Comparison of ENCODE assay signal across 23 mouse cellular contexts in the genomic region with DNA sequence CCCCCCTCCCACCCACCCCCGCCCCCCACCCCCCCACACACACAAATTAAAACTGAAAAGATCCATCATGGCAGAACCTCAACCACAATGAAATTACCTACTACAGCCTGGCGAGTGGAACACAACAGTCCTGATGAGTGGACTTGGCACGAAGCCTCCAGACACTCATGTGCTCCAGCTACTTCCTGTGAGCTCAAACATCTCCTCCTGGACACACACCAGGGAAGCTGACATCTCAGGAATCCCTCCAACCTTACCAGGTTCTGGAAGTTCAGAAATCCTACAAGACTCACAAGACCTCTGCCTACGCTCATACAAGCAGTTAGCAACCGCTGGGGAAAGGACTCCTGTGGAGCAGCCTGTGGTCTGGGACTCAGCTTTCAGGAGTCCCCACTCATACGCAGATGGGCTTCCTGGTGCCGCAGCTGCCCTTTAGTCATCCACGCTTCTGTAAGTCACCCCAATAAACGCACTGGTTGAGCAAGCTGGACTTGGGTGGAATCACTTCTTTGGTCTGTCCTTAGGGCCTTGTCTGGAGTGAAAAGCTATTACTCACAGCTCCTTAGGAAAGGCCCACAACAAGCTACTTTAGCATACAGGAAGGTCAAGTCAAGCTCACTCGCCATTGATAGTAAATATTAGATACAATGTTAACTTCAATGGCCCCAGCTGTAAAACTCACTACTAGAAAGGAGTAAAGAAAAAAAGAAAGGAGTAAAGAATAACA. TPM values are rescaled to one million over a fixed set of nuclear protein-coding genes. Genes with fewer than 3 reads are reported as not detected.
A peak's percentile ranks its signal among the peaks of the same experiment; 100 is the strongest.
DNase-seq lines count a peak whose midpoint lies in the region; ATAC-seq and TF ChIP-seq lines count a peak whose summit lies in the region.
"Had no signal": no experiment of that assay in that cellular context is flagged by ENCODE, and none has a peak within 500 bp of the region (broad histone marks: within the 10 kb centered on the region; RNA-seq: fewer than 3 reads in every experiment).

No protein-coding gene starts in this region.

- H3K4me1 ChIP-seq in intestine, embryonic 16.5 days (ENCODE audit: control insufficient read depth, insufficient read depth, low read length), result no peaks in the 10 kb centered on the region
- no peaks in the 10 kb centered on the region; the same call in 1 of the 2 replicates for H3K4me1 ChIP-seq in intestine, embryonic 15.5 days (replicated peaks)
- H3K4me1 ChIP-seq in bone marrow macrophage, adult 2 months (ENCODE audit: control insufficient read depth, insufficient read depth, low read length), result peaks cover 57% of the 10 kb centered on the region
- no peaks in the 10 kb centered on the region for H3K4me1 ChIP-seq in liver, postnatal 0 days (ENCODE audit: insufficient read depth)
- H3K4me1 ChIP-seq: embryonic facial prominence, embryonic 15.5 days; hindbrain, embryonic 12.5 days; limb, embryonic 13.5 days; midbrain, embryonic 13.5 days; neural tube, embryonic 13.5 days had no signal

- no peak overlapping the region for H3K4me3 ChIP-seq in intestine, embryonic 16.5 days (ENCODE audit: low read length)
- H3K4me3 ChIP-seq in intestine, embryonic 15.5 days (replicated peaks), result no peak overlapping the region
- H3K4me3 ChIP-seq in bone marrow macrophage, adult 2 months (ENCODE audit: insufficient read depth, low read length), result peak overlapping the region; percentile 15; the same call in 1 of the 2 replicates
- no peak overlapping the region for H3K4me3 ChIP-seq in liver, postnatal 0 days (ENCODE audit: low read depth, low read length)
- H3K4me3 ChIP-seq: embryonic facial prominence, embryonic 15.5 days; gastrocnemius, adult 2 months; heart, embryonic 12.5 days; hindbrain, embryonic 12.5 days; limb, embryonic 13.5 days; liver, embryonic 15.5 days; midbrain, embryonic 13.5 days; neural tube, embryonic 13.5 days had no signal

- no peak for TF ChIP-seq POLR2A in bone marrow macrophage, adult 2 months (IDR thresholded peaks at IDR 0.05; ENCODE audit: borderline replicate concordance, low read depth, low read length)

- no peak for TF ChIP-seq CTCF in bone marrow macrophage, adult 2 months (IDR thresholded peaks at IDR 0.05; ENCODE audit: low read depth, low read length)
- TF ChIP-seq CTCF in liver, postnatal 0 days (IDR thresholded peaks at IDR 0.05; ENCODE audit: low read depth), result no peak

- no peak overlapping the region for H3K9ac ChIP-seq in intestine, embryonic 16.5 days (ENCODE audit: low read depth, low read length)
- no peak overlapping the region for H3K9ac ChIP-seq in intestine, embryonic 15.5 days
- no peak overlapping the region for H3K9ac ChIP-seq in liver, postnatal 0 days (replicated peaks)
- H3K9ac ChIP-seq: embryonic facial prominence, embryonic 15.5 days; heart, embryonic 12.5 days; hindbrain, embryonic 12.5 days; limb, embryonic 13.5 days; liver, embryonic 15.5 days; midbrain, embryonic 13.5 days; neural tube, embryonic 13.5 days had no signal

- H3K27ac ChIP-seq in intestine, embryonic 16.5 days (ENCODE audit: low read length), result 0 out of 2 replicates have a peak overlapping the region, but pooled peaks have one; percentile 15
- H3K27ac ChIP-seq in intestine, embryonic 15.5 days, result no peak overlapping the region
- H3K27ac ChIP-seq in bone marrow macrophage, adult 2 months (ENCODE audit: insufficient read depth, low read depth, low read length), result peak overlapping the region; percentile 68
- H3K27ac ChIP-seq in liver, postnatal 0 days (ENCODE audit: low read depth), result no peak overlapping the region
- H3K27ac ChIP-seq: embryonic facial prominence, embryonic 15.5 days; gastrocnemius, adult 2 months; hindbrain, embryonic 12.5 days; limb, embryonic 13.5 days; midbrain, embryonic 13.5 days; neural tube, embryonic 13.5 days had no signal

- ATAC-seq in intestine, embryonic 16.5 days, result peak; percentile 28; the same call in 1 of the 2 replicates
- no peak for ATAC-seq in intestine, embryonic 15.5 days
- ATAC-seq in liver, postnatal 0 days, result no peak
- ATAC-seq: midbrain, embryonic 13.5 days had no signal

- TF ChIP-seq EP300 in liver, postnatal 0 days (IDR thresholded peaks at IDR 0.05; ENCODE audit: low read depth), result no peak

- H3K36me3 ChIP-seq in intestine, embryonic 16.5 days (ENCODE audit: control insufficient read depth, insufficient read depth, low read length), result no peaks in the 10 kb centered on the region
- no peaks in the 10 kb centered on the region for H3K36me3 ChIP-seq in intestine, embryonic 15.5 days
- no peaks in the 10 kb centered on the region for H3K36me3 ChIP-seq in liver, postnatal 0 days (replicated peaks; ENCODE audit: insufficient read depth, low read length)
- H3K36me3 ChIP-seq: embryonic facial prominence, embryonic 15.5 days; heart, embryonic 12.5 days; hindbrain, embryonic 12.5 days; midbrain, embryonic 13.5 days; neural tube, embryonic 13.5 days had no signal

- no peak overlapping the region for H3K4me2 ChIP-seq in intestine, embryonic 16.5 days (ENCODE audit: low read depth, low read length)
- no peak overlapping the region for H3K4me2 ChIP-seq in intestine, embryonic 15.5 days (replicated peaks)
- no peak overlapping the region for H3K4me2 ChIP-seq in liver, postnatal 0 days (ENCODE audit: low read depth, low read length)
- H3K4me2 ChIP-seq: embryonic facial prominence, embryonic 15.5 days; heart, embryonic 12.5 days; hindbrain, embryonic 12.5 days; limb, embryonic 13.5 days; liver, embryonic 15.5 days; midbrain, embryonic 13.5 days; neural tube, embryonic 13.5 days had no signal

- H3K9me3 ChIP-seq in intestine, embryonic 16.5 days (ENCODE audit: control insufficient read depth, low read length), result no peaks in the 10 kb centered on the region
- H3K9me3 ChIP-seq in intestine, embryonic 15.5 days, result no peaks in the 10 kb centered on the region
- H3K9me3 ChIP-seq in liver, postnatal 0 days (ENCODE audit: low read length), result no peaks in the 10 kb centered on the region
- H3K9me3 ChIP-seq: embryonic facial prominence, embryonic 15.5 days; heart, embryonic 12.5 days; hindbrain, embryonic 12.5 days; limb, embryonic 13.5 days; liver, embryonic 15.5 days; midbrain, embryonic 13.5 days; neural tube, embryonic 13.5 days had no signal

- 82% methylated on average over 10 of the region's 10 CpGs for WGBS in intestine, embryonic 16.5 days
- WGBS in intestine, embryonic 15.5 days, result 76% methylated on average over 10 of the region's 10 CpGs
- WGBS in liver, postnatal 0 days (ENCODE audit: insufficient replicate concordance), result 90% methylated on average over 9 of the region's 10 CpGs

- no peaks in the 10 kb centered on the region for H3K27me3 ChIP-seq in intestine, embryonic 16.5 days (replicated peaks; ENCODE audit: control insufficient read depth, insufficient read depth, low read length)
- no peaks in the 10 kb centered on the region for H3K27me3 ChIP-seq in intestine, embryonic 15.5 days (replicated peaks)
- no peaks in the 10 kb centered on the region for H3K27me3 ChIP-seq in liver, postnatal 0 days (ENCODE audit: insufficient read depth, low read length)
- H3K27me3 ChIP-seq: embryonic facial prominence, embryonic 15.5 days; heart, embryonic 12.5 days; hindbrain, embryonic 12.5 days; limb, embryonic 13.5 days; liver, embryonic 15.5 days; midbrain, embryonic 13.5 days; neural tube, embryonic 13.5 days had no signal

- peak; percentile 49 for DNase-seq in 3134 (ENCODE audit: extremely low read depth, insufficient read length, low spot score)
- peak; percentile 43 for DNase-seq in lung, postnatal 25 days (ENCODE audit: low spot score)
- DNase-seq in liver, postnatal 0 days, result no peak
- no peak for DNase-seq in spleen, postnatal 4 days (ENCODE audit: low spot score in 2 of 2)
- DNase-seq: adrenal gland, adult 2 months; cerebellum, postnatal 36 days; gastrocnemius, adult 2 months; heart, adult 11 months; heart, postnatal 14 days; kidney, postnatal 4 days; layer of hippocampus, adult 9-11 months; right cerebral cortex, adult 18-20 months; thymus, postnatal 4 days had no signal

RNA-seq across cellular contexts. Expression of gene Fnip2, which starts 15.6 kb away (rescaled TPM):
- polyA plus RNA-seq in intestine, embryonic 16.5 days (2015; fragmentation: Nextera tagmentation; extraction: Ambion mirVana), result 2.4 and 2.8 TPM in 2 replicates
- 3.3 and 3.9 TPM in 2 replicates for polyA plus RNA-seq in intestine, embryonic 15.5 days (2015; fragmentation: Nextera tagmentation; extraction: Ambion mirVana)
- polyA plus RNA-seq in bone marrow macrophage, adult 2 months (2012; ENCODE audit: insufficient read depth, insufficient read length, missing spikeins), result 125 and 135 TPM in 2 replicates
- polyA plus RNA-seq in liver, postnatal 0 days (2015; fragmentation: Nextera tagmentation; extraction: Ambion mirVana), result 2.4 and 3.0 TPM in 2 replicates

RNA-seq across cellular contexts. Expression of gene Ppid, which starts 39.2 kb away (rescaled TPM):
- 130 and 142 TPM in 2 replicates for polyA plus RNA-seq in intestine, embryonic 16.5 days (2015; fragmentation: Nextera tagmentation; extraction: Ambion mirVana)
- polyA plus RNA-seq in intestine, embryonic 15.5 days (2015; fragmentation: Nextera tagmentation; extraction: Ambion mirVana), result 148 and 164 TPM in 2 replicates
- 34.9 and 45.8 TPM in 2 replicates for polyA plus RNA-seq in bone marrow macrophage, adult 2 months (2012; ENCODE audit: insufficient read depth, insufficient read length, missing spikeins)
- polyA plus RNA-seq in liver, postnatal 0 days (2015; fragmentation: Nextera tagmentation; extraction: Ambion mirVana), result 31.5 and 36.6 TPM in 2 replicates

Comparison
In these comparisons a context has a peak if more than half of its experiments do, and no peak if none do; other contexts are left out.
1. H3K27ac ChIP-seq: peak in intestine, embryonic 16.5 days (single experiment) and bone marrow macrophage, adult 2 months (single experiment); none in intestine, embryonic 15.5 days (single experiment) and liver, postnatal 0 days (single experiment).
2. DNase-seq: peak in 3134 (single experiment) and lung, postnatal 25 days (single experiment); none in liver, postnatal 0 days (single experiment) and spleen, postnatal 4 days (0 of 2).
3. RNA of gene Fnip2, which starts 15.6 kb away (polyA plus RNA-seq): 125 to 135 TPM in bone marrow macrophage, adult 2 months; 3.3 to 3.9 TPM in intestine, embryonic 15.5 days, 2.4 to 3.0 TPM in liver, postnatal 0 days and 2.4 to 2.8 TPM in intestine, embryonic 16.5 days; every median in the first group is over 10 times any median in the second.